Mouse (Mus musculus): ENCODE measurements around the gene Arhgap35. TPM values are rescaled to one million over a fixed set of nuclear protein-coding genes. Genes with fewer than 3 reads are reported as not detected.

The Arhgap35 gene
- polyA plus RNA-seq, 1 experiment from 2014 or later: 32.2 TPM

- Histone ChIP-seq H3K9me3 (replicated peaks; ENCODE audit: control insufficient read depth, low read length, poor library complexity, severe bottlenecking) (no peaks in the 10 kb centered on the region), H3K9ac (ENCODE audit: low read depth, low read length) (no peak overlapping the region), H3K36me3 (ENCODE audit: control insufficient read depth, insufficient read depth, low read length) (no peaks in the 10 kb centered on the region), H3K4me1 (ENCODE audit: control insufficient read depth, insufficient read depth, low read length) (peaks cover 26% of the 10 kb centered on the region), H3K4me3 (ENCODE audit: low read depth, low read length) (no peak overlapping the region), H3K27me3 (ENCODE audit: control insufficient read depth, insufficient read depth, low read depth, low read length) (no peaks in the 10 kb centered on the region), H3K27ac (ENCODE audit: low read length) (no peak overlapping the region), H3K4me2 (ENCODE audit: low read length) (no peak overlapping the region)
- 91% methylated on average over 3 of the region's 3 CpGs for WGBS
- no peak for ATAC-seq
These were observed 60.6 kb downstream of the Arhgap35 start for GRCm38 (mm10) chr7:16554215-16554614.

- no peak overlapping the region for H3K27ac ChIP-seq (ENCODE audit: low read length)
- H3K36me3 ChIP-seq (ENCODE audit: control insufficient read depth, insufficient read depth, low read length): no peaks in the 10 kb centered on the region
- peaks cover 8% of the 10 kb centered on the region; the same call in 1 of the 2 replicates for H3K4me1 ChIP-seq (ENCODE audit: control insufficient read depth, insufficient read depth, low read length)
- H3K4me3 ChIP-seq (ENCODE audit: low read depth, low read length): no peak overlapping the region
- no peak for ATAC-seq
- H3K9me3 ChIP-seq (replicated peaks; ENCODE audit: control insufficient read depth, low read length, poor library complexity, severe bottlenecking): no peaks in the 10 kb centered on the region
- no peaks in the 10 kb centered on the region for H3K27me3 ChIP-seq (ENCODE audit: control insufficient read depth, insufficient read depth, low read depth, low read length)
- no peak overlapping the region for H3K9ac ChIP-seq (ENCODE audit: low read depth, low read length)
- WGBS: 85% methylated on average over 1 of the region's 1 CpGs
- H3K4me2 ChIP-seq (ENCODE audit: low read length): no peak overlapping the region
These were observed 63.2 kb downstream of the Arhgap35 start for GRCm38 (mm10) chr7:16551581-16551980.

- Histone ChIP-seq H3K4me3 (ENCODE audit: low read depth, low read length) (no peak overlapping the region), H3K9me3 (replicated peaks; ENCODE audit: control insufficient read depth, low read length, poor library complexity, severe bottlenecking) (no peaks in the 10 kb centered on the region), H3K9ac (ENCODE audit: low read depth, low read length) (no peak overlapping the region), H3K4me2 (ENCODE audit: low read length) (no peak overlapping the region), H3K27ac (ENCODE audit: low read length) (no peak overlapping the region), H3K4me1 (ENCODE audit: control insufficient read depth, insufficient read depth, low read length) (no peaks in the 10 kb centered on the region), H3K27me3 (ENCODE audit: control insufficient read depth, insufficient read depth, low read depth, low read length) (no peaks in the 10 kb centered on the region), H3K36me3 (ENCODE audit: control insufficient read depth, insufficient read depth, low read length) (peaks cover 9% of the 10 kb centered on the region; the same call in 1 of the 2 replicates)
- WGBS: 88% methylated on average over 1 of the region's 1 CpGs
- ATAC-seq: no peak
These were observed 65.5 kb downstream of the Arhgap35 start for GRCm38 (mm10) chr7:16549299-16549698.

GRCm38 (mm10) chr7:16544770-16545169, 70.0 kb downstream of the Arhgap35 start:
- no peak overlapping the region for H3K4me3 ChIP-seq (ENCODE audit: low read depth, low read length)
- H3K4me1 ChIP-seq (ENCODE audit: control insufficient read depth, insufficient read depth, low read length): no peaks in the 10 kb centered on the region
- no peak overlapping the region for H3K4me2 ChIP-seq (ENCODE audit: low read length)
- peaks cover 9% of the 10 kb centered on the region; the same call in 1 of the 2 replicates for H3K36me3 ChIP-seq (ENCODE audit: control insufficient read depth, insufficient read depth, low read length)
- H3K9me3 ChIP-seq (replicated peaks; ENCODE audit: control insufficient read depth, low read length, poor library complexity, severe bottlenecking): no peaks in the 10 kb centered on the region
- H3K27ac ChIP-seq (ENCODE audit: low read length): no peak overlapping the region
- no peak for ATAC-seq
- no peaks in the 10 kb centered on the region for H3K27me3 ChIP-seq (ENCODE audit: control insufficient read depth, insufficient read depth, low read depth, low read length)
- WGBS: 68% methylated on average over 8 of the region's 8 CpGs
- H3K9ac ChIP-seq (ENCODE audit: low read depth, low read length): no peak overlapping the region

- no peak for ATAC-seq
- Histone ChIP-seq H3K36me3 (ENCODE audit: control insufficient read depth, insufficient read depth, low read length) (no peaks in the 10 kb centered on the region), H3K27me3 (ENCODE audit: control insufficient read depth, insufficient read depth, low read depth, low read length) (no peaks in the 10 kb centered on the region), H3K4me3 (ENCODE audit: low read depth, low read length) (no peak overlapping the region), H3K9ac (ENCODE audit: low read depth, low read length) (no peak overlapping the region), H3K27ac (ENCODE audit: low read length) (no peak overlapping the region), H3K4me1 (ENCODE audit: control insufficient read depth, insufficient read depth, low read length) (no peaks in the 10 kb centered on the region), H3K9me3 (replicated peaks; ENCODE audit: control insufficient read depth, low read length, poor library complexity, severe bottlenecking) (no peaks in the 10 kb centered on the region), H3K4me2 (ENCODE audit: low read length) (no peak overlapping the region)
- WGBS: 95% methylated on average over 5 of the region's 5 CpGs
These were observed 77.4 kb downstream of the Arhgap35 start for GRCm38 (mm10) chr7:16537220-16537903.

DNA sequence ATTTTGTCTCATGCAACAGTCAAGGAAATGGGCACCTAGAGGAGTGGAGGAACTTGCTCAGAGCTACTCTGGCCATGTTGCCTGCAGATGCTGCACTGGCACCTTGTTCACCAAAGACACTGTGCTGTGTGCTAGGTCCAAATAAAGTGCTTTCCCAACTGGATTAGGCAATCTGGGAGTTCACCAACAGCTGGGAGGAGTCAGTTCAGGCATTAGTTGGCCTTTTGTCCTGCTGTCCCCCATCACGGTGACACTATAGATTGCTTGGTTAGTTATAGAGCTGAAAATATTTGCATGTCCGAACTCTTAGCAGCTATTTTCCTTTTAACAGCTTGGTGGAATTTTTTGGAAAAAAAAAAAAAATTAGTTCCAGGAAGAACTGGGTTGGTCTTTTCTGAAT, 88.8 kb downstream of the Arhgap35 start:
- no peaks in the 10 kb centered on the region for H3K4me1 ChIP-seq (ENCODE audit: control insufficient read depth, insufficient read depth, low read length)
- H3K4me2 ChIP-seq (ENCODE audit: low read length): no peak overlapping the region
- 86% methylated on average over 2 of the region's 2 CpGs for WGBS
- no peak overlapping the region for H3K27ac ChIP-seq (ENCODE audit: low read length)
- no peak for ATAC-seq
- no peaks in the 10 kb centered on the region for H3K27me3 ChIP-seq (ENCODE audit: control insufficient read depth, insufficient read depth, low read depth, low read length)
- no peak overlapping the region for H3K4me3 ChIP-seq (ENCODE audit: low read depth, low read length)
- no peaks in the 10 kb centered on the region for H3K36me3 ChIP-seq (ENCODE audit: control insufficient read depth, insufficient read depth, low read length)
- no peaks in the 10 kb centered on the region for H3K9me3 ChIP-seq (replicated peaks; ENCODE audit: control insufficient read depth, low read length, poor library complexity, severe bottlenecking)
- H3K9ac ChIP-seq (ENCODE audit: low read depth, low read length): no peak overlapping the region

DNA sequence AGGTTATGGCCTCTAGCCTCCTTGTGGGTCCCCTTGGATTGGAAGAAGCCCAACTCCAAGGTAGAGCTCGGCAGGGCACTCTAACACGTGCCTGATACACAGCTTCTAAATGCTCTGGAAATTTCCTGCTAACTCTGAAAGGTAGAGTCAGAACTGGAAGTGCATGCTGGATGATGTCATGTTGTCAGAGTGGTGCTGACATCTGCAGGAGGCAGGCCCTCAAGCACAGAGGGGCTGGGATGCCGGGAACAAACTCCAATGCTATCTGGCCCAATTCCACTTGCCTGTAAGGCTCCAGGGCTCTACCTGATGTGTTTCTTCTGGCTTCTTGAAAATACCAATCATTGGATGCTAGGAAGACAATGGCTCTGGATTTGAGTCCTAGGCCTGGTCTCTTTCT, 89.3 kb downstream of the Arhgap35 start:
- H3K36me3 ChIP-seq (ENCODE audit: control insufficient read depth, insufficient read depth, low read length): no peaks in the 10 kb centered on the region
- 90% methylated on average over 3 of the region's 3 CpGs for WGBS
- no peak for ATAC-seq

DNA sequence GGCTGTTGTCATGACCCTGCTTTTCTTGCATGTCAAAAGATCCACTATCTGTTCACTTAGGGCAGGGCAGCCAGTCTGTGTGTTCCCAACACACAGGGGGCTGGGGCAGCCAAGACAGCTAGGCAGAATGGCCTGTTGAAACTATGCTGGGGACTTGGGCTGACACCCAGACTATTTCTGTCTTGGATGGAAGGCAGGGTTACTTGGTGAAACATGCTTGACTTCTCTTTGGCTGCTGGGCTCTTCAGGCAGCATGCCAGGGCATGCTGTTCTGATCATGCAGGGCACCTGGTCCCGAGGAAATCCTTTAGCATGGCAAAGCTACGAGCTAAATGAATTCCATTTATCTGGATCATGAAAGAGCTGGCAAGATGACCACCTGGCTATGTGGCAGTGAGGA, 90.5 kb downstream of the Arhgap35 start:
- ATAC-seq: no peak
- H3K9me3 ChIP-seq (replicated peaks; ENCODE audit: control insufficient read depth, low read length, poor library complexity, severe bottlenecking): no peaks in the 10 kb centered on the region
- 70% methylated on average over 2 of the region's 2 CpGs for WGBS
- H3K27ac ChIP-seq (ENCODE audit: low read length): no peak overlapping the region
- no peaks in the 10 kb centered on the region for H3K36me3 ChIP-seq (ENCODE audit: control insufficient read depth, insufficient read depth, low read length)
- no peak overlapping the region for H3K4me2 ChIP-seq (ENCODE audit: low read length)
- no peaks in the 10 kb centered on the region for H3K4me1 ChIP-seq (ENCODE audit: control insufficient read depth, insufficient read depth, low read length)
- H3K27me3 ChIP-seq (ENCODE audit: control insufficient read depth, insufficient read depth, low read depth, low read length): no peaks in the 10 kb centered on the region
- H3K4me3 ChIP-seq (ENCODE audit: low read depth, low read length): no peak overlapping the region
- no peak overlapping the region for H3K9ac ChIP-seq (ENCODE audit: low read depth, low read length)

More for the DNA sequence above, 89.3 kb downstream of the Arhgap35 start:
- Histone ChIP-seq H3K27ac (ENCODE audit: low read length) (no peak overlapping the region), H3K4me1 (ENCODE audit: control insufficient read depth, insufficient read depth, low read length) (no peaks in the 10 kb centered on the region), H3K27me3 (ENCODE audit: control insufficient read depth, insufficient read depth, low read depth, low read length) (no peaks in the 10 kb centered on the region), H3K9ac (ENCODE audit: low read depth, low read length) (no peak overlapping the region), H3K4me2 (ENCODE audit: low read length) (no peak overlapping the region), H3K9me3 (replicated peaks; ENCODE audit: control insufficient read depth, low read length, poor library complexity, severe bottlenecking) (no peaks in the 10 kb centered on the region), H3K4me3 (ENCODE audit: low read depth, low read length) (no peak overlapping the region)

- Histone ChIP-seq H3K27me3 (ENCODE audit: control insufficient read depth, insufficient read depth, low read depth, low read length) (no peaks in the 10 kb centered on the region), H3K36me3 (ENCODE audit: control insufficient read depth, insufficient read depth, low read length) (peaks cover 3% of the 10 kb centered on the region; the same call in 1 of the 2 replicates), H3K4me2 (ENCODE audit: low read length) (no peak overlapping the region), H3K9ac (ENCODE audit: low read depth, low read length) (no peak overlapping the region), H3K4me3 (ENCODE audit: low read depth, low read length) (no peak overlapping the region), H3K27ac (ENCODE audit: low read length) (no peak overlapping the region), H3K4me1 (ENCODE audit: control insufficient read depth, insufficient read depth, low read length) (no peaks in the 10 kb centered on the region), H3K9me3 (replicated peaks; ENCODE audit: control insufficient read depth, low read length, poor library complexity, severe bottlenecking) (no peaks in the 10 kb centered on the region)
- ATAC-seq: no peak
- 98% methylated on average over 2 of the region's 2 CpGs for WGBS
These were observed 95.5 kb downstream of the Arhgap35 start for GRCm38 (mm10) chr7:16519310-16519709.
